Mouse (Mus musculus) bone marrow macrophage, adult 2 months (primary cell): ENCODE measurements around the gene Pde4d.

Source experiments
- CTCF ChIP-seq: IDR thresholded peaks from 2 replicates; pipeline ENCODE4 v1.5.1; 2012; ENCODE audit warnings: low read depth, mild to moderate bottlenecking, low read length, moderate library complexity
- POLR2A ChIP-seq: IDR thresholded peaks from 2 replicates; pipeline ENCODE4 v1.6.1; 2012; ENCODE audit warnings: mild to moderate bottlenecking, low read depth, low read length, borderline replicate concordance

DNA sequence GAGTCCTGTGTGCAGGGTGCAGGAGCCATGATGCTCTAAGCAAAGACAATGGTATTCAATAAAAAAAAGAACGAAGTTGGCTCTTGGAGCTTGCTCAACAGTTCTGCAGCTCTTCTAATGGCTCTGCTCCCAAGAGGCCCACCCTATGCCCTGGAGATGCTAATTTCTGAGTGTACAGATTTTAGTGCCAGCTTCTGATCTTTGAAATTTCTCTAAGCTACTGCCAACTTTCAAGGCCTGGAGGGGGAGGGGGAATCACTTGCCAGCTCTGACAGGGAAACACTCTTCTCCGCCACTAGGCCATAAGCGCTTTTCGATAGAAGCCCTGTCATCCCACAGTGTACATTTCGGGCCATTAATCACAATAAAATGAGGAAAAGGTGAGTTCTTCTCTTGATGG, 830.7 kb downstream of the Pde4d start:
- TF ChIP-seq POLR2A (no peak), CTCF (no peak)
